Mouse (Mus musculus) cerebellum, adult 2 months (tissue): ENCODE results near the gene Atf4.

Experiments used
- CTCF ChIP-seq: fragments of 200-500 bp; IDR thresholded peaks from 2 replicates; pipeline ENCODE4 v1.5.1; 2011; ENCODE audit warnings: low read depth, mild to moderate bottlenecking, control low read depth, low read length, moderate library complexity, borderline replicate concordance; ENCODE audit not compliant: insufficient read depth
- POLR2A ChIP-seq: fragments of 200-500 bp; IDR thresholded peaks from 2 replicates; pipeline ENCODE4 v1.6.1; 2011; ENCODE audit warnings: low read length, control low read depth, borderline replicate concordance; ENCODE audit not compliant: insufficient read depth

DNA sequence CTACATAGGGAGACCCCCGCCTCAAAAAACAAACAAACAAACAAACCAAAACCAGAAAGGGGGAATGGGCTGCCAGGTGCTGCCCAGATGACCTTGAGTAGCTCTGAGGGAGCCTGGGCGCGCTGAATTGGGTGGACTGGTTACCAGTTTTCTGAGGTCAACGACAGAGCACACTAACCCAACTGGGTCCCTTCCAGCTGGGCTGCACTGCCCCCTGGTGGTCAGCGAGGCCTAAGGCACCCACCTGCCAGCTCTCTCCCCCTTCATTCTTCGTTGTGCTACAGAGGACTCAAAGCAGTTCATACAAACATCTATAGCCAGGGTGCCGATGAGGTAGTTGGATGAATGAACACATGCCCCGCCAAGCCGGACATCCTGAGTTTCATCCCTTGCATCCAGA lies 29.8 kb upstream of the Atf4 start:
- TF ChIP-seq CTCF (peak; percentile 89), POLR2A (no peak)
